Mouse (Mus musculus) heart, embryonic 15.5 days (tissue): ENCODE data around the gene Plscr2. TPM values are rescaled to one million over a fixed set of nuclear protein-coding genes. Genes with fewer than 3 reads are reported as not detected.
"Not testable (repeated sequence)": the region's sequence is repeated elsewhere in the genome, so short reads cannot be mapped to it uniquely, and the experiment has no call there.

Experiments
- ATAC-seq: fragments of 200-750 bp; cut with Nextera tagmentation; replicated peaks from 2 replicates; pipeline ENCODE4 v1.8.0; 2017; ENCODE audit warnings: low read depth, moderate TSS enrichment; ENCODE audit not compliant: insufficient number of reproducible peaks, insufficient read depth, low FRiP score
- H3K27ac ChIP-seq: fragments of 300-500 bp; sonication (generic); 2 replicates; pipeline ENCODE4 v1.5.1; 2015; ENCODE audit warnings: mild to moderate bottlenecking, inconsistent platforms
- H3K27me3 ChIP-seq: fragments of 300-500 bp; sonication (generic); 2 replicates; pipeline ENCODE4 v1.6.1; 2015; ENCODE audit warnings: inconsistent platforms
- H3K36me3 ChIP-seq: fragments of 300-500 bp; sonication (generic); 2 replicates; pipeline ENCODE4 v1.6.1; 2015; ENCODE audit warnings: mild to moderate bottlenecking, inconsistent platforms
- H3K4me1 ChIP-seq: fragments of 300-500 bp; sonication (generic); replicated peaks from 2 replicates; pipeline ENCODE4 v1.6.1; 2015; ENCODE audit warnings: inconsistent platforms
- H3K4me2 ChIP-seq: fragments of 300-500 bp; sonication (generic); 2 replicates; pipeline ENCODE4 v1.6.1; 2015; ENCODE audit warnings: inconsistent platforms, mild to moderate bottlenecking, moderate library complexity
- H3K4me3 ChIP-seq: fragments of 300-500 bp; sonication (generic); 2 replicates; pipeline ENCODE4 v1.5.1; 2015; ENCODE audit warnings: mild to moderate bottlenecking, inconsistent platforms
- H3K9ac ChIP-seq: fragments of 300-500 bp; sonication (generic); 2 replicates; pipeline ENCODE4 v1.6.1; 2015; ENCODE audit warnings: mild to moderate bottlenecking, inconsistent platforms
- H3K9me3 ChIP-seq: fragments of 300-500 bp; sonication (generic); replicated peaks from 2 replicates; pipeline ENCODE4 v1.6.1; 2016; ENCODE audit warnings: inconsistent platforms
- WGBS: fragments of 180-500 bp; shearing (Covaris S2); methylation state at CpG from one replicate; pipeline ENCODE4 v1.1.7; 2015; ENCODE audit warnings: mixed read lengths; 5-methylcytosine and 5-hydroxymethylcytosine counted together
- polyA plus RNA-seq: library from polyadenylated mRNA; unstranded; fragments of >200 nt; fragmentation: Nextera tagmentation; extraction: Ambion mirVana; gene quantifications from 2 replicates; pipeline ENCODE4 v1.2.1, GENCODE M21; 2015

The Plscr2 gene
- polyA plus RNA-seq, 1 experiment from 2014 or later, result 11.5 TPM

- Histone ChIP-seq H3K4me3 (no peak within 1 kb of the TSS), H3K9me3 (no peaks in the 10 kb centered on the region), H3K4me2 (no peak within 1 kb of the TSS), H3K9ac (no peak within 1 kb of the TSS), H3K36me3 (no peaks in the 10 kb centered on the region), H3K27me3 (no peaks in the 10 kb centered on the region), H3K4me1 (no peaks in the 10 kb centered on the region), H3K27ac (no peak within 1 kb of the TSS)
- WGBS, result 62% methylated on average over 1 of the region's 1 CpGs
- ATAC-seq, result no peak
These were observed 33.7 kb downstream of the Plscr2 start, which contains the start of gene 1700057G04Rik for GRCm38 (mm10) chr9:92309077-92309476. Gene 1700057G04Rik (plus strand): TSS chr9:92309377.

- no peak overlapping the region for H3K4me3 ChIP-seq
- no peaks in the 10 kb centered on the region for H3K27me3 ChIP-seq
- H3K9me3 ChIP-seq, result no peaks in the 10 kb centered on the region
- no peak for ATAC-seq
- H3K4me2 ChIP-seq, result no peak overlapping the region
- H3K36me3 ChIP-seq, result no peaks in the 10 kb centered on the region
- whole genome bisulfite sequencing, result 66% methylated on average over 3 of the region's 3 CpGs
- H3K4me1 ChIP-seq, result no peaks in the 10 kb centered on the region
- no peak overlapping the region for H3K9ac ChIP-seq
- no peak overlapping the region for H3K27ac ChIP-seq
These were observed 41.4 kb downstream of the Plscr2 start for GRCm38 (mm10) chr9:92316791-92317190.

- not testable (repeated sequence) for H3K27me3 ChIP-seq, H3K36me3 ChIP-seq, H3K9me3 ChIP-seq, H3K27ac ChIP-seq, H3K9ac ChIP-seq, ATAC-seq, H3K4me1 ChIP-seq, H3K4me3 ChIP-seq, H3K4me2 ChIP-seq
- 56% methylated on average over 9 of the region's 9 CpGs for WGBS
These were observed 50.5 kb downstream of the Plscr2 start for GRCm38 (mm10) chr9:92325936-92326335.

- Histone ChIP-seq H3K27ac (no peak overlapping the region), H3K4me2 (no peak overlapping the region), H3K36me3 (no peaks in the 10 kb centered on the region), H3K4me1 (no peaks in the 10 kb centered on the region), H3K27me3 (no peaks in the 10 kb centered on the region), H3K9ac (no peak overlapping the region), H3K4me3 (no peak overlapping the region), H3K9me3 (no peaks in the 10 kb centered on the region)
- 75% methylated on average over 4 of the region's 4 CpGs for WGBS
- ATAC-seq, result no peak
These were observed 51.4 kb downstream of the Plscr2 start for GRCm38 (mm10) chr9:92326813-92327212.

GRCm38 (mm10) chr9:92331383-92331782, 56.0 kb downstream of the Plscr2 start:
- Histone ChIP-seq H3K36me3 (no peaks in the 10 kb centered on the region), H3K9ac (no peak overlapping the region), H3K27me3 (no peaks in the 10 kb centered on the region), H3K9me3 (no peaks in the 10 kb centered on the region), H3K27ac (no peak overlapping the region), H3K4me1 (no peaks in the 10 kb centered on the region), H3K4me3 (no peak overlapping the region), H3K4me2 (no peak overlapping the region)
- no peak for ATAC-seq
- 88% methylated on average over 4 of the region's 4 CpGs for WGBS

- H3K27ac ChIP-seq, result no peak overlapping the region
- no peak for ATAC-seq
- no peak overlapping the region for H3K4me2 ChIP-seq
- no peaks in the 10 kb centered on the region for H3K36me3 ChIP-seq
- no peaks in the 10 kb centered on the region for H3K4me1 ChIP-seq
- no peaks in the 10 kb centered on the region for H3K27me3 ChIP-seq
- no peak overlapping the region for H3K9ac ChIP-seq
- 93% methylated on average over 10 of the region's 10 CpGs for WGBS
- no peaks in the 10 kb centered on the region for H3K9me3 ChIP-seq
- H3K4me3 ChIP-seq, result no peak overlapping the region
These were observed 59.4 kb downstream of the Plscr2 start for GRCm38 (mm10) chr9:92334845-92335244.

- no peak for ATAC-seq
- H3K36me3 ChIP-seq, result no peaks in the 10 kb centered on the region
- 76% methylated on average over 6 of the region's 6 CpGs for WGBS
- no peaks in the 10 kb centered on the region for H3K9me3 ChIP-seq
- no peak overlapping the region for H3K27ac ChIP-seq
- H3K4me2 ChIP-seq, result no peak overlapping the region
- H3K9ac ChIP-seq, result no peak overlapping the region
- H3K27me3 ChIP-seq, result no peaks in the 10 kb centered on the region
- H3K4me3 ChIP-seq, result no peak overlapping the region
- no peaks in the 10 kb centered on the region for H3K4me1 ChIP-seq
These were observed 59.9 kb downstream of the Plscr2 start for GRCm38 (mm10) chr9:92335277-92335818.

- Histone ChIP-seq H3K27ac (no peak overlapping the region), H3K4me2 (no peak overlapping the region), H3K4me1 (no peaks in the 10 kb centered on the region), H3K27me3 (no peaks in the 10 kb centered on the region), H3K4me3 (no peak overlapping the region), H3K9ac (no peak overlapping the region), H3K9me3 (no peaks in the 10 kb centered on the region), H3K36me3 (no peaks in the 10 kb centered on the region)
- no peak for ATAC-seq
- WGBS, result 91% methylated on average over 1 of the region's 1 CpGs
These were observed 61.7 kb downstream of the Plscr2 start for GRCm38 (mm10) chr9:92337063-92337462.

- ATAC-seq, result no peak
- H3K4me1 ChIP-seq, result no peaks in the 10 kb centered on the region
- 61% methylated on average over 3 of the region's 3 CpGs for WGBS
These were observed 62.3 kb downstream of the Plscr2 start for GRCm38 (mm10) chr9:92337661-92338060.

GRCm38 (mm10) chr9:92338954-92339353, 63.6 kb downstream of the Plscr2 start:
- 60% methylated on average over 1 of the region's 1 CpGs for WGBS
- H3K9ac ChIP-seq, result no peak overlapping the region
- no peaks in the 10 kb centered on the region for H3K27me3 ChIP-seq
- no peak for ATAC-seq
- no peak overlapping the region for H3K4me2 ChIP-seq
- H3K4me1 ChIP-seq, result no peaks in the 10 kb centered on the region
- H3K9me3 ChIP-seq, result no peaks in the 10 kb centered on the region
- H3K4me3 ChIP-seq, result no peak overlapping the region
- no peak overlapping the region for H3K27ac ChIP-seq
- no peaks in the 10 kb centered on the region for H3K36me3 ChIP-seq

More at GRCm38 (mm10) chr9:92337661-92338060, 62.3 kb downstream of the Plscr2 start:
- Histone ChIP-seq H3K27ac (no peak overlapping the region), H3K36me3 (no peaks in the 10 kb centered on the region), H3K9ac (no peak overlapping the region), H3K9me3 (no peaks in the 10 kb centered on the region), H3K4me3 (no peak overlapping the region), H3K27me3 (no peaks in the 10 kb centered on the region), H3K4me2 (no peak overlapping the region)
